ENCODE assay signal across 9 mouse cellular contexts in the genomic region with DNA sequence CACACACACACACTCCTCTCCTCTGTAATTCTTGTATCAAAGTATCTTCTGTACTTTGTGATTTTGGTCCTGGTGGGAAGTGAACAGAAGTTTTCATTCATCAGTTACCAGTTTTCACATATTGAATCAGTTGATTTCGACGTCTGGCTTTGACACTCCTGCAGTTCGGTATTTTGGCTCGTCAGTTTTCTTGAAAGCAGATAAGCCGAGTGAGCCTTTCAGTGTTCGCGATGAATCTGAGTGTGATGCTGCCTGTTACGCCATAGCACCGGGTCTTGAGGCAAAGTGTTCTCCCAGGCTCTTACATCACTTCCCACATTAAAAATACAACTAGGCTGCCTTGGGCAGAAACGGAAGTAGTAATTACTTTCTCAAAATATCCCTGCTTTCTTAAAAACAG. TPM values are rescaled to one million over a fixed set of nuclear protein-coding genes. Genes with fewer than 3 reads are reported as not detected.
DNase-seq lines count a peak whose midpoint lies in the region; ATAC-seq lines count a peak whose summit lies in the region.
"Had no signal": no experiment of that assay in that cellular context is flagged by ENCODE, and none has a peak within 500 bp of the region (broad histone marks: within the 10 kb centered on the region; RNA-seq: fewer than 3 reads in every experiment).

No protein-coding gene starts in this region.

- H3K27me3 ChIP-seq in embryonic facial prominence, embryonic 14.5 days (replicated peaks; ENCODE audit: control insufficient read depth, insufficient read depth, low read length) = no peaks in the 10 kb centered on the region
- H3K27me3 ChIP-seq: liver, embryonic 13.5 days had no signal

- H3K4me3 ChIP-seq in embryonic facial prominence, embryonic 14.5 days (ENCODE audit: low read depth, low read length) = no peak overlapping the region
- H3K4me3 ChIP-seq: liver, embryonic 13.5 days had no signal

- H3K4me2 ChIP-seq in embryonic facial prominence, embryonic 14.5 days (ENCODE audit: low read depth, low read length) = peak overlapping the region; percentile 44
- H3K4me2 ChIP-seq: liver, embryonic 13.5 days had no signal

- DNase-seq in heart, adult 18-20 months = peak; percentile 6 to 15
- DNase-seq in heart, adult 9 months (ENCODE audit: low spot score in 2 of 2) = no peak
- DNase-seq in 3T3-L1 (ENCODE audit: low read depth, low spot score) = peak; percentile 54
- peak; percentile 49 for DNase-seq in embryonic facial prominence, embryonic 14.5 days (ENCODE audit: low spot score)
- DNase-seq in lung, postnatal 10 days = peak; percentile 9
- no peak for DNase-seq in urinary bladder, adult 18-20 months (ENCODE audit: low spot score in 2 of 2)
- DNase-seq in kidney, postnatal 4 days = no peak
- no peak for DNase-seq in kidney, adult 11 months
- DNase-seq: liver, embryonic 13.5 days had no signal

- WGBS in embryonic facial prominence, embryonic 14.5 days = 35% methylated on average over 10 of the region's 10 CpGs

- H3K36me3 ChIP-seq in embryonic facial prominence, embryonic 14.5 days (ENCODE audit: control insufficient read depth, insufficient read depth, low read length) = no peaks in the 10 kb centered on the region
- H3K36me3 ChIP-seq: liver, embryonic 13.5 days had no signal

- no peaks in the 10 kb centered on the region for H3K9me3 ChIP-seq in embryonic facial prominence, embryonic 14.5 days (ENCODE audit: control insufficient read depth, low read length)
- H3K9me3 ChIP-seq: liver, embryonic 13.5 days had no signal

- H3K9ac ChIP-seq in embryonic facial prominence, embryonic 14.5 days (ENCODE audit: low read depth, low read length) = no peak overlapping the region
- H3K9ac ChIP-seq: liver, embryonic 13.5 days had no signal

- ATAC-seq in embryonic facial prominence, embryonic 14.5 days (ENCODE audit: low read depth) = no peak

- H3K4me1 ChIP-seq in embryonic facial prominence, embryonic 14.5 days (ENCODE audit: control insufficient read depth, insufficient read depth, low read length) = no peaks in the 10 kb centered on the region
- H3K4me1 ChIP-seq: liver, embryonic 13.5 days had no signal

- no peak overlapping the region for H3K27ac ChIP-seq in embryonic facial prominence, embryonic 14.5 days (replicated peaks; ENCODE audit: low read depth, low read length)
- H3K27ac ChIP-seq: liver, embryonic 13.5 days had no signal

RNA-seq across cellular contexts. Expression of gene Galnt3, which starts 55.0 kb away (rescaled TPM):
- total RNA-seq in heart, adult 18-20 months (2021) = under 1 TPM; 0.12 to 0.95 TPM
- 3.9 and 5.1 TPM in 2 replicates for polyA plus RNA-seq in embryonic facial prominence, embryonic 14.5 days (2014; fragmentation: Nextera tagmentation; extraction: Ambion mirVana)

Comparison
In these comparisons a context has a peak if more than half of its experiments do, and no peak if none do; other contexts are left out.
1. DNase-seq: peak in heart, adult 18-20 months (2 of 2), 3T3-L1 (single experiment), embryonic facial prominence, embryonic 14.5 days (single experiment) and lung, postnatal 10 days (single experiment); none in heart, adult 9 months (0 of 2), urinary bladder, adult 18-20 months (0 of 2), kidney, postnatal 4 days (0 of 2) and kidney, adult 11 months (single experiment).